Mouse (Mus musculus) natural killer cell, adult 2 months (primary cell): ENCODE measurements around the gene Reps2.

Experiments used
- DNase-seq, 2 experiments: peaks; one replicate each; pipeline ENCODE4 v3.0.0; 2022; ENCODE audit warnings: low spot score in 2 of 2

The Reps2 gene

DNA sequence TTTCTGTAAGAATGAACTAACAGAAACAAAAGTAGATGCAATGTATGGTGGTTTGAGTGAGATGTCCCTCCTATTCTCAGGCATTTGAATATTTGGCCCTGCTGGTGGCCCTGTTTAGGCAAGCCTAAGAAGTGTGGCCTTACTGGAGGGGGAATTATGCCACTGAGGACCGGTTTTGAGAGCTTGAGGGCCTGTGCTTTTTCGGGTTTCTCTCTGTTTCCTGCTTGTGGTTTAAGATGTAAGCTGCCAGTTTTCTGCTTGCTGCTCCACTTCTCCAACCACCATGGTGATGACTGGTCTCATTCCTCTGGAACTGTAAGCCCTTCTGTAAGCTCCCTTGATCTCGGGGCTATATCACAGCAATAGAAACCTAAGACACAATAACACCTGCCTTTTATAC lies 142.5 kb downstream of the Reps2 start:
- no peak for DNase-seq

DNA sequence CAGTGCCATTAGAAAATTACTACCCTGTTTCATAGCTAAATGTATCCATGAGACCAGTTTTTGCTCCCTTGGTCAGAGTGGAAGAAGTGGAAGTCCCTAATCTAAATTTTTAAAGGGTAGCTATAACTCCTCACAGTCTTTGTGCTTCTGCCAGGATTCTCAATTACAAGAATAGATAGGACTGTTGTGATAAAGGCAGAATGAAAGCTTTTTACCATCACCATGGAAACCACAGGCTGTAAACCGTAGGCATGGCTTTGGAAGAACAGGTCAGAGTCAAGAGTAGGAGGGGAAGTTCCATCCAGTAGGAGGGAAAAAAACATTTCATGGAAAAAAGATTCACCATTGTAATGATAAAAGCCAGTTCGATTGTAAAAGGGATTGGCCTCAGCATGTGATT lies 147.0 kb downstream of the Reps2 start:
- no peak for DNase-seq

DNA sequence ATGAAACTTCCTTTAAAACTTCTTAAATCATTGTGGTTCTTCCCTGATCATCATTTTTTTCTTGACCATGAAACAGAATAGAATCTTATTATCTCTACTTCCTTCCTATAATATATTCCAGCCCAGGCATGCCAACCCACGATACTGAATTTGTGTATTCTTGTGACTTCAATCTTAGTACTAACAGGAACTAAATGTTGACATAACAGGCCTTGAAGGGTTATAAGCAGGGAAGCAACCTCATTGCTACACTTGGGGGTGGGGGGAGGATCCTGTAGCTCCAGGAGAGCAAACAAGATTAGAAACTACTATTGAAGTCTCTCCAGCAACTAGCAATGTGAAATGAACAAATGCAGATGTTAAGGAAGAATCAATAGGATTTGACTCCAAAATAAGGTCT lies 154.8 kb downstream of the Reps2 start:
- DNase-seq = no peak

DNA sequence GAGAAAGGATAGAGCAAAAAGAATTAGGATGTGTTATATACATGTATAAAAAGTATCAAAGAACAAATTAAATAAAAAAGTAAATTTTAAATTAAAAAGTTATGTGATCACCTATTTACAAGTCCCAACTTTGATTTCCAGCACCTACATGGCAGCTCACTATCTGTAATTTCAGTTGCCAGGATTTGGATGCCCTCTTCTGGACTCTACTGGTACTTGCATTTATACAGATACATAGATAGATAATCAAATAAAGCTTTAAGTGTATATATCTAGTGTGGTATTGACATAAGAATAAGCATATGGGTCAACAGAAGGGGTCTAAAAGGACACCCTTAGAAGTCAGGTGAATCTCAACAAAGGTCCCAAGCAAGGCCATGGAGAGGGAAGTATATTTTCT lies 155.7 kb downstream of the Reps2 start:
- no peak for DNase-seq

DNA sequence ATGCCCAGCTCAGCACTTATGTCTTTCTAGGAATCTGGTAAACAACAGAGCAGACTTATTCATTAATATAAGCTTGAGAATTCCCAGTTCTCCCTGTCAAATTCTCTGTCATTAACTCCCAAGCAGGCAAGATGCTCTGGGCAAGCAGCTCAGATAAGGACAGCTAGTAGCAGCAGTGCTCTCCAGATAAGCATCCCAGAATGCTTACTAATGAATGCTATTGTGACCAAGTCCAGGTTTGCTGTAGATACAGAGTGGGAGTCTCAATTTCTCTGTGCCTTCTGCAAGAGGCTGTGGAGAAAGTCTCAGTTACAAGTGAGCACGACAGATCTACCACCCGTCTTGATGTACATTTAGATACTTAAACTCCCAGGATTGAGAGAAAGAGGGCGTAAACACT lies 173.2 kb downstream of the Reps2 start:
- DNase-seq = no peak

DNA sequence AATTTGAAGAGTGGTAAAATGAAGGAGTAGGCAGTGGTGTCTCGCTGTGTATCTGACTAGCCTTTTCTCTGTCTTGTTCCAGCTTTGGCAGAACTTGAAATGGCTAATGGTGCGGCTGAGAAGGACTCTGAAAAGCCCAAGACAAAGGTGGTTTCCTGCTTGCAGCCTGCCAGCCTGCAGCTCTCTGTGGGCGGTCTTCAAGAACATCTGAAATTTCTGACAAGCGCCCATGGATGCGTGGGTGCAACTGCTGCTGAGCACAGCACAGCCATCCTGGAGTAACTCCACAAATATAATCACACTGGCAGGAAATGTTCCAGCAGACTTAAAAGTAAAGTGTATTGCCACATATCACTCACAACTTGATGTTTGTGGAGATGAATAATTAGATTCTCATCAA lies 181.3 kb downstream of the Reps2 start:
- DNase-seq = no peak

DNA sequence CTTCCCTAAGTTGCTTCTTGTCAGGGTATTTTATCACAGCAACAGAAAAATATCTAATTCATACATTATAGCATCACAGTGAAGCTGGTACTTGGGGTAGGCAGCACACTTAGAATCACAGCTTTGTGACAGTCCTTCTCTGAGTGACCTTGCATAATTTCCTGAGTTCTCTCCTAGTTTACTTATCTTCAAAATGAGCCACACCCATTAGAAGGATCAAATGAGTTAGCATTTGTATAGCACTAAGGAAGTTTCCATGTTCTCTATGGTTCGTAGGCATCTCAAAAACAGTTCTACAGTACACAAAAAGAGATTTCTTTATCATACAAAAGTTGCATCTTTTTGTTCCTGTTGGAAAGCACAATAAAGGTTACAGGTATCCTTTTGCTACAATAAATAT lies 187.0 kb downstream of the Reps2 start:
- no peak for DNase-seq

DNA sequence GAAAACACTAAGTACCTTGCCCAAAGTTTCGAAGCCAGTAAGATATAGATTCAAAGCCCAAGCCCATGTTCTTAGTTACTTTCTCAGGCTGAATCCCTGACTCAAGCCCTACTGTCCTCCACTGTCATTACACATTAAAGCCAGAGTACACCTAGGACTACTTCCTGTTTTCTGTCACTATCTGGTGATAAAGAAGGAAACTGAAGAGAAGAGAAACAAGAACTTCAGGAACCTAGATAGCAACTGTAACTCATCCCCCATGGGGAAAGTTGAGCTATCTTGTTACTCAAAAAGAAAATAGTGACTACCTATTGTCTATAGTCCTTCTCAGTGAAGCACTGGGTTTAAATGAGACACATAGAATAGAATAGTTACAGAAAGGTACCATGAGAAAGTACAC lies 188.1 kb downstream of the Reps2 start:
- DNase-seq = no peak

DNA sequence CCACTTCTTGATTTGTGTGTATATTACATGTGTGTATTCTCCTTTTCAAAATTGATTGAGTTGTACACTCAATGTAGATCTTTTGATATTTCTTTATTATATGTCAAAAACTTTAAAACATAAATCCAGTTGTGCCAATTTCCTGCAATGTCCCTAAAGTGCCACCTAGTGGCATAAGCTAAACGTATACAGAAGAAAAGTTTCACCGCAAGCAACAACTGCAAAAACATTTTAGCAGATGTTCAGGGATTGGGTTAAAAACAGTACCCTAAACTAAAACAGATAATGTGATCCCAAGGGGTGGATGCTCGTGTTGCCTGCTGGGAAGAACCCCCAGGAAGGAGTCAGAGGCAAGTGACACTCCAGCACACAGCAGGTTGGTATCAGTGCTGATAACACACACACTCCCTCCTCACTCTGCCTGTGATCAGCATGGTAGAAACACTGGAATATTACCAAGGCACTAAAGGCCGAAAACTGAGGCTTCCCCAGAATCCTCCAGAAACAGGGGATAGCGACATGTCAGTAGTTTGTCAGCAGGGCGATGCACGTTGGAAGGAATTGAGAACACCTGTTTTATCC lies 189.5 kb downstream of the Reps2 start:
- no peak for DNase-seq

DNA sequence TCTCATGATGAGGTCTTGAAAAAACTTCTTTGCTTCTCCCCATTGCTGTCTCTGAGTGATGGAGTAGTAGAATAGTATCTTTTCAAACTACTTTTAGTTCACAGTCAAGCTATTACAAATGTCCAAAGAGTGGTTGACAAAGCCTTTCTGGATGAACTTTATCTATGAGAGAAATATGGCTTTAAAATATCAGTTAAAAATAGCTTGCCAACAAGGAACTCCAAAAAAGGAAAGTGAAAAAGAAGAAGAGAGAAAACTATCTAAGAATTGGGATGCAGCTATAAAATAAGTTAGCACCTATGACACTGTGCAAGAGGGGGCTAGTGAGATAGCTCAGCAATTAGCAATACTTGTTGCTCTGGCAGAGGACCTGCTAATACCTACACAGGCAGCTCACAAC lies 190.8 kb downstream of the Reps2 start:
- DNase-seq = no peak

DNA sequence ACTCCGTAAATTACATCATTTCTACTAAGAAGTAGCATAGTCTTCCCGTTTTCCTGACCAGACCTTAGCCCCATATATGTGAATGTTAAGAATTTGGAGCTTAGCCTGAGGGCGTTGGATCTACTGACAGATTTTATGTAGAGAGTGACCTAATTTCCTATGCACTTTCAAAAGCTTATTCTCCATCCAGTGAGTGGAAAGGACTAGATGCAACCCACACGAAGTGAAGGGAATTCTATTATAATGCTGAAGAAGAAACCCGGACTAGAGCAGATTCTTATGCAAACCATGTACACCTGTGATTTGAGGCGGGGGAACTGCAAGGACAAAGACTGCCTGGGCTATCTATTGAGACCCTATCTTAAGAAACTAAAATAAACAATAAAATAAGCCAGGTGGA lies 195.5 kb downstream of the Reps2 start:
- no peak for DNase-seq

DNA sequence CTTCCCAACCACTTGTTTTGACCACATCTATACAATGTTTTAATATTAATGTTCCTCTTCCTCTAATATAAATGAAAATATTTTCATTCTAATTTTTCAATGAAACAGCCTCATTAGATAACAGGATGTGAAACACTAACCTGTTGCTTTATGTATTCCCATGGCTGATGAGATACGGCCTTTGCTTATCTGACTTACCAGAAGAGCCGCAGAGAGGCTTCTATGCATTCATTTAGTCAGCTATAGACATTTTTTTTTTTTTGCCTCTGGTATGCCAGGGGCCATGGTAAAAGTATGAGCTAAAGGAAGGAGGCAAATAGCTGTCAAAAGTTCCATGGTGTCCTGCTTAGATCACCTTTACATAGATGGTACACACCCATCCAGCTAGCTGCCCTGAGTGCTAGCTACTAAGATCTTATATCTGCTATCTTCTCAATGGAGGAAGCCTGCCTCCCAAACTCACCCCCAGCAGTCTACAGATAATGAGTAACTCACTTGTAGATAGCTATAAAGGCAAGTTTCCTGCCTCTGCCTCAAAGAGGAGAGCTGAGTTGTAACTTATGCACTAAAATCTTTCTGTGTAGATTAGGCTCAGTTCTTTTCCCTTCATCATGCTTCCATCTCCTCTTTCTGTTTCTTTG lies 196.7 kb downstream of the Reps2 start:
- no peak for DNase-seq

DNA sequence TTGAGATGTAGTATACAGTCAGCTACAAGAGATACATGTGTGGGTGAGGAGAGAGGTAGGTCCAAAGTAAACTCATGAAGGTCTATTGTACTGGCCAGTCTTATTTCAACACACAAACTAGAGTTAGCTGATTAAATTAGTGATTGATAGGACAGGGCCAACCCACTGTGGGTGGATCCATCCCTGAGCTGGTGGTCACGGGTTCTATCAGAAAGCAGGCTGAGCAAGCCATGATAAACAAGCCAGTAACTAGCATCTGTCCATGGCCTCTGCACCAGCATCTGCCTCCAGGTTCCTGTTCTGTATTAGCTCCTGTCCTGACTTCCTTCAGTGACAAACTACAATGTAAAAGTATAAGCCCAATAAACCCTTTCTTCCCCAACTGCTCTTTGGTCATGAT lies 200.1 kb downstream of the Reps2 start:
- DNase-seq = no peak

DNA sequence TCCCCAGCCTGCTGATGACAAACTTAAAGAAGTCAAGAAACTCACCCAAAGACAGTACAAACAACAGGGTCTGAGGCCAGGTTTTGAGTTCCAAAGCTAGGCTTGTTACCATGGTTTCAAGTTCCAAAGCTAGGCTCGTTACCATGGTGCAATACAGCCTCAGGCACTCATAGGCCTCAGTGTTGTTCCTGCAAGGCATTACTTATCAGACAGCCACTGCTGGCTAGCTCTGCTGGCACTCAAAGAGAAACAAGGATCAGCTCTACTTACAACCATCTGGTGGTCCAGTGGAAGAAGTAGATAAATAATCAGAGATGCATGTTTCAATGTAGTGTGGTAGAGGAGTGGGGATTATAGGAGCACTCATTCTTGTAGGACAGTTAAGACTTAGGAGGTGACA lies 200.5 kb downstream of the Reps2 start:
- DNase-seq = no peak

DNA sequence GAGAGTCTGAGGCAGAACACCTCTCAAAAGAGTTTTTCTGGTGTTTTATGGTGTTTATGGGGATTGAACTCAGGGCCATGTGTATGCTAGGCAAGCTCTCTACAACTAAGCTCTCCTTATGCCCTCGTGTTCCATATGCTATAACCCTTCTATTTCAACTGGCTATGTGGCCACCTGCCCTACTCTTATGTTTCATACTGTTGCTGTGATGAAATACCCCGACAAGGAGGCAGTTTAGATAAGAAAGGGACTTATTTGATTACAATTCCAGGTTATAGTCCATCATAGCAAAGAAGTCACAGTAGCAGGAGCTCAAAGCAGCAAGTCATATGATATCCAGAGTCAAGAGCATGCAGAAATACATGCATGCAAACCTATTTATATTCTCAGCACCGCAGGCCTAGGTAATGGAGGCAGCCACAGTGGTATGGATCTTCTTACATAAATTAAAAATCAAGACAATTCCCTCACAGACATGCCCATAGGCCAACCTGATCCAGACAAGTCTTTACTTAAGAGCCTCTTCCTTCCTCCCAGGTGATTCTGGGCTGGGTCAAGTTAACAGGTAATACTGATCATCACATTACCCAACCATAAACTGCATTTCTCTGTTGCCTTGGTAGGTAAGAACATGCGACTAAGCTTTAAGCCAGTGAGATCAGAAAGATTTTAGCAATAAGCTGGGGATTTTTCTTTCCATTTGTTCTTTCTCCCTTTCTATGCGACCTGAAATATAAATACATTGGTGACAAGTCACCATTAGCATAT lies 210.5 kb downstream of the Reps2 start:
- DNase-seq = no peak

DNA sequence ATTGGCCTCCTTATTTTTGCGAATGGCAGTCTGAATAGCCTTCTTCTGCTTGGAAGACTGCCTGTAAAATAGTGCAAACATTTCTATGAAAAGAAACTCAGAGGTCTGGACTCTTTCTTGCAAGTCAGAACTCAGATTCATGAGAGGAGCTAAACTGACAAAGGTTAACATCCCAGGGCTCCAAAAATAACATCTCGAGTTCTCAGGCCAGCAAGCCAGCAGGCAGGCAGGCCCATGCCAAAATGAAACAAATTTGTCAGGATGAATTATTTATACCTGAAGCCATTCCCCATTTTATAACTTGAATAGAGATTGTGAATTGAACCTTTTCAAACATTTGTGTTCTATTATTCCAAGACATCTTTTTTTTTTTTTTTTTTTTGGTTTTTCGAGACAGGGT lies 215.8 kb downstream of the Reps2 start:
- DNase-seq = no peak

DNA sequence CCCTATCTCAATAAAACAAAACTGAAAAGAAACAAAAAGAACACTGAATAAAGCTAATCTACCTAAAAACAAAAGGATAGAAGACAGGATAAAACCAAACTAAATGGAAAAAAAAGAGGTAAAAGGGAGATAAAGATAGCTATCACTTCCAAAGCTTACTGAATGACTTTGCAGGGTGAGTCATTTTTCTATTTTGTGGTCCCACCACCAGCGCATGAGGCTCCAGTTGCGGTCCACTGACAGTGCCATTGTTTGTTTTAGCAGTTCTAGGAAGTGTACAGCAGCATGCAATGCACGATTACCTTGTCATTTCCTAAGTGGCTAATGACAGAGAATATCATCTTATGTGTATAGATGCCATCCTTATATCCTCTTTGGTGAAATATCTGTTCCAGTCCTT lies 224.0 kb downstream of the Reps2 start:
- no peak for DNase-seq

DNA sequence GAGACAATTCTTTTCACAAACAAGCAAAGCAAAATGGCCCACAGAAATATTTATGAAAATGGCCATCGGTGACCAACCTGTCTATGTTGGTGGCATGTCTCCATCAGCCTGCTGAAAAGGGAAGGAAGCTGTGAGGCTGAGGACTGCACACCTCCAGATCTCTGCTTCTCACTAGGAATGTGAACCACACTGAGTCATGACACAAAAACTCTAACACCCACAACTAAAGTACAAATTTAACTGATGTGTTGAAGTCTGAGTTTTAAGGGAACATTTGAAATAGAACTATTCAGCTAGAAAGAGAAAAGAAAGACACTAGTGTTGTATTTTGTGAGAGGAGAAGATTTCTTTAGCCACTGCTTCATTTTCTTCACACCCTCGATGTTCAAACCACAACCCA lies 230.3 kb downstream of the Reps2 start:
- no peak for DNase-seq

DNA sequence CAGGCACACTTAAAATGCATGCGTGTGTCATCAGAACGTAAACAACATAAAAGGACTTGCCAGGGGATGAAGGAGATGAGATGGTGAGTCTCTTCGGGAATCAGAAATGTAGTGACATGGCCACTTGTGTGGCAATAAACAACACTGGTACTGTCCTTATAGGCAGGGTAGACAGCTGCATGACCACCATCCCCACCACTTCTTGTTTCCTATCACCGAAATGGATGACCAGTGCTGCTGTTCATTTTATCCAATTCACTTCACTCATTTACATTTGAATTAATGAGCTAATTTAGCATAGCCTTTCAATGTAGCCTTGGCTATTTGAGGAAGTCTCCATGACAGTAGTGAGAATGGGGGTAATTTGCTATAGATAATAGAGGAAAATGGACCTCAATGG lies 236.2 kb downstream of the Reps2 start:
- DNase-seq = no peak

DNA sequence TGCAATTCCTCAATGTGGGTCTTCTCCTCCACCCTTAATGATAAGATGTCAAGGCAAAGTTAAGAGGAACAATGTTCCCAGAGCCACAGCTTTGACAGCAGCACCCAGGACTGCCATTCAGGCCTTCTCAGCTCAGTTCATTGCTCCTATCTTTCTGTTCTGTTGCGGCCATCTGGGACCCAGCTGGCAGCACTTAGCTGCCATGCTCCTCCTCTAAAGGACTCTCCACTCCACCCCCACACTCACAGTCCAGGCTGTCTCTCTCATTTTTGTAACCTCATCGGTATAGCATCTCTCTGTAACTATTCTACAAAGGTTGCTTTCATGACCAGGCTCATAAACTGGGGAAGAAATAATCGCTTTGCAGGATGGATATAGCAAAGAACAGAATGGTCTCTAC lies 241.0 kb downstream of the Reps2 start:
- no peak for DNase-seq

DNA sequence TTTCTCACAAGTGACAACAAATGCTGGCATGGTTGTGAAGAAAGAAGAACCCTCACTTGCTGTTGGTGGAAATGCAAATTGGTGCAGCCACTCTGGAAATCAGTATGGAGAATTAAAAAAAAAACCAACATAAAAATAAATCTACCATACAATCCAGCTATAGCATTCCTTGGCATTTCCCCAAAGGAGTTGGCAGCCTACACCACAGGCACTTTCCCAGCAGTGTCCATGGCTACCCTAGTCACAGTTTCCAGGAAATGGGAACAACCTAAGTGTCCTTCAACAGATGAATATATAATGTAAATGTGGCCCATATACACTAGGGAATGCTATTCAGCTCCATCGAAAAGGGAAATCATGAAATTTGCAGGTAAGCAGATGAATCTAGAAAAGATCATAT lies 262.7 kb downstream of the Reps2 start:
- no peak for DNase-seq

DNA sequence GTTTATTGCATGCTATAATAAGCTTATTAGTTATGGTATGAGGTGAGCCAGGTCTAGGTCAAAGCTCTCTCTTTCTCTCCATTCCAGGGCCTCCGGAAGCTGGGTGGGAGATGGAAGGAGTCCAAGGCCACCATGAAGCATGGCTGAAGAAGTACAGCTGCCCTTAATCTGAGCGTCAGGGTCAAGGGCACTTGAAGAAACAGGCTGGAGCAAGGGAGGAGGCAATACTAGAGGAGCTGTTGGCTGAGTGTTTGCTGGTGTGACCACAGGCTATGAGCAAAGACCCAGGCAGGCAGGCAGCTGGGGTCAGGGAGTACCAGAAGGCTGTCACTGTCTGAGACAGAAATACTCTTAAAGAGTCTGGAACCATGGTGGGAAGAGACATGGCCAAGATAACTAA lies 280.2 kb downstream of the Reps2 start:
- no peak for DNase-seq
